Mouse (Mus musculus) lung, postnatal 10 days (tissue): ENCODE results near the gene Slc4a4.
"Not testable (repeated sequence)": the region's sequence is repeated elsewhere in the genome, so short reads cannot be mapped to it uniquely, and the experiment has no call there.

ENCODE experiments used
- DNase-seq: peaks from one replicate; pipeline ENCODE4 v3.0.0; 2021

The Slc4a4 gene

GRCm38 (mm10) chr5:89096371-89096770 is 209.8 kb downstream of the Slc4a4 start:
- no peak for DNase-seq

GRCm38 (mm10) chr5:89097291-89097690 is 210.7 kb downstream of the Slc4a4 start:
- no peak for DNase-seq

GRCm38 (mm10) chr5:89098121-89098520 is 211.5 kb downstream of the Slc4a4 start:
- no peak for DNase-seq

- no peak for DNase-seq
Measured at GRCm38 (mm10) chr5:89099886-89100285, 213.3 kb downstream of the Slc4a4 start.

GRCm38 (mm10) chr5:89102560-89102959 is 215.9 kb downstream of the Slc4a4 start:
- no peak for DNase-seq

GRCm38 (mm10) chr5:89105346-89105745 is 218.7 kb downstream of the Slc4a4 start:
- DNase-seq: no peak

- DNase-seq: no peak
Measured at GRCm38 (mm10) chr5:89106217-89106616, 219.6 kb downstream of the Slc4a4 start.

- DNase-seq: no peak
Measured at GRCm38 (mm10) chr5:89108809-89109208, 222.2 kb downstream of the Slc4a4 start.

GRCm38 (mm10) chr5:89109832-89110231 is 223.2 kb downstream of the Slc4a4 start:
- DNase-seq: no peak

- not testable (repeated sequence) for DNase-seq
Measured at GRCm38 (mm10) chr5:89111987-89112386, 225.4 kb downstream of the Slc4a4 start.

GRCm38 (mm10) chr5:89120881-89121280 is 234.3 kb downstream of the Slc4a4 start:
- DNase-seq: no peak

GRCm38 (mm10) chr5:89123270-89123903 is 236.8 kb downstream of the Slc4a4 start:
- no peak for DNase-seq

- DNase-seq: no peak
Measured at GRCm38 (mm10) chr5:89128210-89128609, 241.6 kb downstream of the Slc4a4 start.

GRCm38 (mm10) chr5:89135776-89136175 is 249.2 kb downstream of the Slc4a4 start:
- no peak for DNase-seq

- DNase-seq: no peak
Measured at GRCm38 (mm10) chr5:89140070-89140469, 253.5 kb downstream of the Slc4a4 start.

- DNase-seq: no peak
Measured at GRCm38 (mm10) chr5:89141761-89142160, 255.1 kb downstream of the Slc4a4 start.

GRCm38 (mm10) chr5:89146276-89146675 is 259.7 kb downstream of the Slc4a4 start:
- DNase-seq: no peak

GRCm38 (mm10) chr5:89147282-89147790 is 260.7 kb downstream of the Slc4a4 start:
- DNase-seq: no peak

GRCm38 (mm10) chr5:89149436-89150040 is 262.9 kb downstream of the Slc4a4 start:
- no peak for DNase-seq

- DNase-seq: peak; percentile 48
Measured at GRCm38 (mm10) chr5:89151076-89151475, 264.5 kb downstream of the Slc4a4 start.

- no peak for DNase-seq
Measured at GRCm38 (mm10) chr5:89171025-89171718, 284.6 kb downstream of the Slc4a4 start.

GRCm38 (mm10) chr5:89190063-89190462 is 303.4 kb downstream of the Slc4a4 start:
- no peak for DNase-seq

- DNase-seq: no peak
Measured at GRCm38 (mm10) chr5:89194654-89195053, 308.0 kb downstream of the Slc4a4 start.

- DNase-seq: no peak
Measured at GRCm38 (mm10) chr5:89198501-89198900, 311.9 kb downstream of the Slc4a4 start.
